Mouse (Mus musculus) embryonic facial prominence, embryonic 12.5 days (tissue): ENCODE measurements around the gene Lbh. TPM values are rescaled to one million over a fixed set of nuclear protein-coding genes. Genes with fewer than 3 reads are reported as not detected.

Experiments
- ATAC-seq: fragments of 200-750 bp; cut with Nextera tagmentation; 2 replicates; pipeline ENCODE4 v1.8.0; 2017; ENCODE audit not compliant: insufficient number of reproducible peaks, insufficient read depth, low FRiP score, low TSS enrichment
- H3K27ac ChIP-seq: fragments of 300-500 bp; sonication (generic); 2 replicates; pipeline ENCODE4 v1.5.1; 2016; ENCODE audit warnings: mild to moderate bottlenecking
- H3K27me3 ChIP-seq: fragments of 300-500 bp; sonication (generic); 2 replicates; pipeline ENCODE4 v1.6.1; 2016; ENCODE audit warnings: mild to moderate bottlenecking, moderate library complexity
- H3K36me3 ChIP-seq: fragments of 300-500 bp; sonication (generic); 2 replicates; pipeline ENCODE4 v1.6.1; 2016; ENCODE audit warnings: mild to moderate bottlenecking
- H3K4me1 ChIP-seq: fragments of 300-500 bp; sonication (generic); 2 replicates; pipeline ENCODE4 v1.6.1; 2016
- H3K4me2 ChIP-seq: fragments of 300-500 bp; sonication (generic); replicated peaks from 2 replicates; pipeline ENCODE4 v1.6.1; 2016; ENCODE audit warnings: mild to moderate bottlenecking, moderate library complexity
- H3K4me3 ChIP-seq: fragments of 300-500 bp; sonication (generic); 2 replicates; pipeline ENCODE4 v1.5.1; 2016; ENCODE audit warnings: mild to moderate bottlenecking
- H3K9ac ChIP-seq: fragments of 300-500 bp; sonication (generic); 2 replicates; pipeline ENCODE4 v1.6.1; 2016; ENCODE audit warnings: mild to moderate bottlenecking, moderate library complexity
- H3K9me3 ChIP-seq: fragments of 300-500 bp; sonication (generic); 2 replicates; pipeline ENCODE4 v1.6.1; 2016; ENCODE audit warnings: mild to moderate bottlenecking, moderate library complexity
- WGBS: fragments of 180-500 bp; shearing (Covaris S2); methylation state at CpG from one replicate; pipeline ENCODE4 v1.1.7; 2016; 5-methylcytosine and 5-hydroxymethylcytosine counted together
- polyA plus RNA-seq: library from polyadenylated mRNA; unstranded; fragments of >200 nt; fragmentation: Nextera tagmentation; extraction: Ambion mirVana; gene quantifications from 2 replicates; pipeline ENCODE4 v1.2.1, GENCODE M21; 2016

Lbh gene
- polyA plus RNA-seq, 1 experiment from 2014 or later, result 2.1 TPM

DNA sequence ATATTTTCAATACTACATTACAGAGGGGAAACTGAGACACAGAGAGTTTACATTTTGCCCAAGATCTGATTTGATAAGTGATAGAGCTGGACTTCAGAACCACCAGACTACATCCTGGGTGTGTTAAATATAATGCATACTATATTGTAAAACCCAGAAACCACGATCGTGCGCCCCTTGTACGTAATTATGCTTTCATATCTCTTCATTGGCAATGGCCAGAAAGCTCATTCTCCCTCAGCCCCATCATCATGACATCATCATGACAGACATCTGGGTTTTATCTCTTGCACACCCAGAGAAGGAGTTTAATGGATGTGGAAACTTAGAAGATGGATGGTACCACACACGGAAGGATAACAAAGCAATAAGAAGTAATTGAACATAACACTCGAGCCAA is 17.1 kb upstream of the Lbh start:
- Histone ChIP-seq H3K9me3 (no peaks in the 10 kb centered on the region), H3K27me3 (no peaks in the 10 kb centered on the region), H3K4me1 (no peaks in the 10 kb centered on the region), H3K27ac (no peak overlapping the region), H3K36me3 (no peaks in the 10 kb centered on the region), H3K9ac (no peak overlapping the region), H3K4me2 (no peak overlapping the region), H3K4me3 (no peak overlapping the region)
- ATAC-seq, result no peak
- WGBS, result 83% methylated on average over 6 of the region's 6 CpGs

- no peak overlapping the region for H3K4me2 ChIP-seq
- no peak for ATAC-seq
Observed at GRCm38 (mm10) chr17:72901705-72902104, 16.4 kb upstream of the Lbh start.

DNA sequence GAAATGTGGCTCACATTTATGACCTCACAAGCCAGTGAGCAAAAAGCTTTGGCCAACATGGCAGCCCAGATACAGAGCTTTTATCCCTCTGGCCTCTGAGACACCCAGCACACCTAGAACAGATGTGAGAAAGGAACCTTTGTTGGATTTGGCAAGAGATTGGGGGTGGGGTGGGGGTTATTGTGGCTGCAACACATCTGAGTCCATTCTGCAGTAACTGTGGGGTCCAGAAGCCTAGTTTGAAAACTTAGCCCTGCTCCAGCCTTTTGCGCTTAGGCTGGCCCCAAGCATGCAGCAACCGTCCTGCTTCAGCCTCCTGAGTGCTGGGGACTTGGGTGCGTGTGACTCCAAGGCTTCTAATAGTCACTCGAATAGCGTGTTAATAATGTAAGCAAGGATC is 14.8 kb upstream of the Lbh start:
- Histone ChIP-seq H3K36me3 (no peaks in the 10 kb centered on the region), H3K27me3 (no peaks in the 10 kb centered on the region), H3K9ac (no peak overlapping the region), H3K27ac (no peak overlapping the region), H3K4me2 (no peak overlapping the region), H3K4me1 (no peaks in the 10 kb centered on the region), H3K9me3 (no peaks in the 10 kb centered on the region), H3K4me3 (no peak overlapping the region)
- no peak for ATAC-seq
- WGBS, result 92% methylated on average over 5 of the region's 5 CpGs

More at GRCm38 (mm10) chr17:72901705-72902104, 16.4 kb upstream of the Lbh start:
- H3K9me3 ChIP-seq, result no peaks in the 10 kb centered on the region
- no peak overlapping the region for H3K9ac ChIP-seq
- H3K36me3 ChIP-seq, result no peaks in the 10 kb centered on the region
- WGBS, result 79% methylated on average over 4 of the region's 4 CpGs
- H3K27ac ChIP-seq, result no peak overlapping the region
- no peak overlapping the region for H3K4me3 ChIP-seq
- H3K4me1 ChIP-seq, result no peaks in the 10 kb centered on the region
- no peaks in the 10 kb centered on the region for H3K27me3 ChIP-seq

DNA sequence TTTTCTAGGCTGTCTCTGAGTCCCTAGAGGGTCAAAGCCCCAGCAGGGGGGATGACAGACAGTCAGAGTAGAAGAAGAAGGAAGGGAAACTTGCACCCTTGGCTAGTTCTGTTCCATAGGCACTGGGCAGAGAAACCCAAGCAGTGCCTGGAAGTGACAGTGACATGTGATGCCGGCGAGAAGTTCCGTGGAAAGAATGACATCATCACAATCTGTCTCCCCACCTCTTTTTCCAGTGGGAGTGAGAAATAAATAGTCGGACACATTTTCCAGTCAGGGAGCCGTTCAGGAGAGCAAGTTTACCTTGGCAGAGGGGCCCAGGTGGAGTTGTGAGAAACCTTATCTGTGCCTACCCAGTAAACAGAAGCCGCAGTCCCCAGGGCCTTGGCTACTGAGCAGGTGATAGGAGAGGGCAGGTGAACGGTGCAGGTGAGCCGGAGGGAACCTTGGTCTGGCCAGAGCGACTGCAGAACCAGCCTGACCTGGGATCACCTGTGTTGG is 14.1 kb upstream of the Lbh start:
- Histone ChIP-seq H3K27me3 (no peaks in the 10 kb centered on the region), H3K27ac (no peak overlapping the region), H3K36me3 (no peaks in the 10 kb centered on the region), H3K9me3 (no peaks in the 10 kb centered on the region), H3K4me3 (no peak overlapping the region), H3K4me1 (no peaks in the 10 kb centered on the region), H3K4me2 (no peak overlapping the region), H3K9ac (no peak overlapping the region)
- WGBS, result 68% methylated on average over 9 of the region's 9 CpGs
- ATAC-seq, result no peak

DNA sequence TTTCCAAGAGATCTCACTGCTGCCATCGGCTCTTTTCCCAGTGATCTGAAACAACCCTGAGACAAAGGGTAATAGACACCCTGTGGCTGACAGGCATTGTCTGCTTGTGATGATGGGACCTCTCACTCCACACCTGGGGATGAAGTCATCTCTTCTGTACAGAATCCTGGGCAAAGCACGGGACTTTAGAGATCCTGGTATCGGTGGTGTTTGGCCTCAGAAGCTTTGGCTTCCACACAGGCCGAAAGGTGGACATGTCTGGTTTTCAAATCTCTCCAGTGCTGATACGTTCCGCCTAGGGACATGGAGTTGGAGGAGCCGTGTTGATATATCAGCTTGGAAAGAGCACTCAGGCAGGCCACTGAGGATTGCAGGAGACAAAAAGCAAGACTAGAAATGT is 13.2 kb upstream of the Lbh start:
- no peak overlapping the region for H3K4me2 ChIP-seq
- no peaks in the 10 kb centered on the region for H3K4me1 ChIP-seq
- H3K9me3 ChIP-seq, result no peaks in the 10 kb centered on the region
- no peak overlapping the region for H3K9ac ChIP-seq
- no peak overlapping the region for H3K4me3 ChIP-seq
- H3K27me3 ChIP-seq, result no peaks in the 10 kb centered on the region; the same call in 1 of the 2 replicates
- WGBS, result 85% methylated on average over 7 of the region's 7 CpGs
- no peaks in the 10 kb centered on the region for H3K36me3 ChIP-seq
- no peak for ATAC-seq
- H3K27ac ChIP-seq, result no peak overlapping the region

GRCm38 (mm10) chr17:72906231-72906896 is 11.7 kb upstream of the Lbh start:
- Histone ChIP-seq H3K4me3 (no peak overlapping the region), H3K27me3 (no peaks in the 10 kb centered on the region; the same call in 1 of the 2 replicates), H3K4me2 (no peak overlapping the region), H3K27ac (no peak overlapping the region), H3K9ac (no peak overlapping the region), H3K4me1 (no peaks in the 10 kb centered on the region), H3K36me3 (no peaks in the 10 kb centered on the region), H3K9me3 (no peaks in the 10 kb centered on the region)
- 70% methylated on average over 10 of the region's 10 CpGs for WGBS
- no peak for ATAC-seq

- Histone ChIP-seq H3K4me1 (no peaks in the 10 kb centered on the region), H3K27me3 (no peaks in the 10 kb centered on the region; the same call in 1 of the 2 replicates), H3K4me2 (no peak overlapping the region), H3K36me3 (no peaks in the 10 kb centered on the region), H3K9me3 (no peaks in the 10 kb centered on the region), H3K27ac (no peak overlapping the region), H3K4me3 (no peak overlapping the region), H3K9ac (no peak overlapping the region)
- no peak for ATAC-seq
- WGBS, result 82% methylated on average over 9 of the region's 9 CpGs
Observed at GRCm38 (mm10) chr17:72907211-72907610, 10.9 kb upstream of the Lbh start.

GRCm38 (mm10) chr17:72907777-72908176 is 10.3 kb upstream of the Lbh start:
- no peak for ATAC-seq
- WGBS, result 87% methylated on average over 8 of the region's 8 CpGs
- Histone ChIP-seq H3K27me3 (no peaks in the 10 kb centered on the region; the same call in 1 of the 2 replicates), H3K4me2 (no peak overlapping the region), H3K4me1 (no peaks in the 10 kb centered on the region), H3K4me3 (no peak overlapping the region), H3K27ac (no peak overlapping the region), H3K36me3 (no peaks in the 10 kb centered on the region), H3K9me3 (no peaks in the 10 kb centered on the region), H3K9ac (no peak overlapping the region)

DNA sequence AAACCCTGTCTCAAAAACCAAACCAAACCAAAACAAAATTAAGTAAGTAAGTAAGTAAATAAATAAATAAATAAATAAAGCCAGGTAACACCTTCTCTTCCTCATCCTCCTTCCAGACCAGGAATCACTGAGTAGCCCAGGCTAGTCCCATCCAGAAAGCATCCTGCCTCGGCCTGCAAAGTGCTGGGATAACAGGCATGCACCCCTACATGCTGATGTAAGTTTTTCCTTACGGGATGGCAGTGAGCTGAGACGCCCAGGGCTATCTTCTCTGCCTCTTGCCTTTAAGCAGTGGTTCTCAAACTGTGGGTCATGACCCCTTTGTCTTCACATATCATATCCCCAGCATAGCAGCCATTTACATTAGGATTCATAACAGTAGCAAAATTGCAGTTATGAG is 9.5 kb upstream of the Lbh start:
- Histone ChIP-seq H3K36me3 (no peaks in the 10 kb centered on the region), H3K27ac (no peak overlapping the region), H3K4me3 (no peak overlapping the region), H3K4me1 (no peaks in the 10 kb centered on the region), H3K9ac (no peak overlapping the region), H3K9me3 (no peaks in the 10 kb centered on the region), H3K4me2 (no peak overlapping the region), H3K27me3 (no peaks in the 10 kb centered on the region; the same call in 1 of the 2 replicates)
- no peak for ATAC-seq
- WGBS, result 87% methylated on average over 3 of the region's 3 CpGs

DNA sequence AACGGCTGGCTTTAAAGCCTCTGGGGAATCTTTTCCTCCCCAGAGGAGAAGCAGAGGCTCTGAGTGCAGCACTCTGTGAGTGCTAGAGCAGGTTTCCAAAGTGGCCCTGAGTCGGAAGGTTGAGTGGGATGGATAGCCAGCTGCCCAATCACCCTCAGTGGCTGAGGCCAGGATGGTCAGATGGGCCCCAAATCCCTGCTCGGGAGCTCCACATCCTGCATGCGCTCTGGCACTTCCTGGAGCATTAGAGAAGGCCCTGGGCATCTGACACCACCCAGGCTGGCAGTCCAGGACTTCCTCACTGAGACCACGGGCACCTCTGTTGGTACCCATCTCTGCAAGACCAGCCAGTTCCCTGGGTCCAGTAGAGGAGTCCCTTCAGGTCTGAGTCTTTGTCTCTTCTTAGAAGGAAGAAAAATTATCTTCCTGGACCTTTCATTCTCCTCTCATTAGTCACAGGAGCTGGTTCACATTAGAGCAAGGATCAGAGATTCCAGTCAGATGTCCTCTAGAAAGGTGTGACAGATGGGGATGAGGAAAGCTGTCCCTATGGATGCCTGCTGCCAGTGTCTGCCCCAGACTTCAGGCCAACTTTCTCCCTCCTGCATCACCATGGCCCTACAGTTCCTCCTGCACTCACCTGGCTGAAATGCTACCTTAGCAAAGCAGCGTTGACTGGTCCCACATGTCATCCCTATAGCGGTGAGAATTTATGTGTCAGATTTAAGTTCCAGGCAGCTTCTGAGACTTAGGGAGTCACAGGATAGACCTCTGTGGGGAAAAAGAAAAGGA is 8.8 kb upstream of the Lbh start:
- Histone ChIP-seq H3K27me3 (no peaks in the 10 kb centered on the region; the same call in 1 of the 2 replicates), H3K9ac (no peak overlapping the region), H3K4me3 (no peak overlapping the region), H3K27ac (no peak overlapping the region), H3K4me2 (no peak overlapping the region), H3K9me3 (no peaks in the 10 kb centered on the region), H3K4me1 (no peaks in the 10 kb centered on the region), H3K36me3 (no peaks in the 10 kb centered on the region)
- ATAC-seq, result no peak
- WGBS, result 82% methylated on average over 7 of the region's 7 CpGs

- Histone ChIP-seq H3K4me3 (no peak overlapping the region), H3K27ac (no peak overlapping the region), H3K4me1 (no peaks in the 10 kb centered on the region), H3K4me2 (no peak overlapping the region), H3K27me3 (no peaks in the 10 kb centered on the region; the same call in 1 of the 2 replicates), H3K9ac (no peak overlapping the region), H3K36me3 (no peaks in the 10 kb centered on the region), H3K9me3 (no peaks in the 10 kb centered on the region)
- no peak for ATAC-seq
- 71% methylated on average over 11 of the region's 11 CpGs for WGBS
Observed at GRCm38 (mm10) chr17:72911283-72911682, 6.8 kb upstream of the Lbh start.

- no peaks in the 10 kb centered on the region; the same call in 1 of the 2 replicates for H3K27me3 ChIP-seq
- no peaks in the 10 kb centered on the region for H3K4me1 ChIP-seq
- no peaks in the 10 kb centered on the region for H3K9me3 ChIP-seq
- no peaks in the 10 kb centered on the region for H3K36me3 ChIP-seq
- H3K4me3 ChIP-seq, result no peak overlapping the region
- no peak overlapping the region for H3K9ac ChIP-seq
- H3K4me2 ChIP-seq, result no peak overlapping the region
- ATAC-seq, result no peak
- WGBS, result 50% methylated on average over 1 of the region's 1 CpGs
- H3K27ac ChIP-seq, result no peak overlapping the region
Observed at GRCm38 (mm10) chr17:72911751-72912150, 6.4 kb upstream of the Lbh start.
